Mouse (Mus musculus): ENCODE data around the gene Ly6g6f. TPM values are rescaled to one million over a fixed set of nuclear protein-coding genes. Genes with fewer than 3 reads are reported as not detected.

Ly6g6f gene
- total RNA-seq (2012; rRNA removed) (not detected in 2 replicates), total RNA-seq (2014; rRNA removed) (0.22 and 0.54 TPM in 2 replicates), polyA plus RNA-seq (2012; ENCODE audit: insufficient read length, low read depth) (0.29 and 0.67 TPM in 2 replicates)

- no peak within 1 kb of the TSS for H3K9ac ChIP-seq (ENCODE audit: insufficient read depth, low read depth)
- no peak within 1 kb of the TSS for H3K27ac ChIP-seq (ENCODE audit: insufficient read depth, low read depth)
Measured at GRCm38 (mm10) chr17:35085208-35085865, at the start of gene Ly6g6f. Ly6g6f (minus strand) TSS chr17:35085610.

GRCm38 (mm10) chr17:35134801-35135590 lies 49.6 kb upstream of the Ly6g6f start, which contains the start of gene Bag6:
Bag6 (plus strand) TSS chr17:35135178.
- H3K79me2 ChIP-seq (replicated peaks; ENCODE audit: control insufficient read depth, extremely low read depth, insufficient read depth, poor library complexity, severe bottlenecking): peaks cover 45% of the 10 kb centered on the region
- dilution Hi-C loops (cut with MboI; ENCODE audit: extremely low pct_ligation_motif_present, extremely low pct_unique_long_range_greater_than_20kb, low sequenced_read_pairs) (no loop called here), in situ Hi-C loops (cut with MboI; ENCODE audit: low pct_ligation_motif_present, low pct_unique_long_range_greater_than_20kb, low sequenced_read_pairs) (no loop called here)
- DNase-seq (ENCODE audit: extremely low read depth): peak; percentile 95
- H3K4me1 ChIP-seq (ENCODE audit: control insufficient read depth in 1 of 2, insufficient read depth in 2 of 2): peaks cover 0 to 19% of the 10 kb centered on the region in 2 experiments; a peak in 2 of 4 replicates
- H3K9me3 ChIP-seq (replicated peaks; ENCODE audit: low read length): no peaks in the 10 kb centered on the region
- H3K9ac ChIP-seq (ENCODE audit: insufficient read depth, low read depth): peak within 1 kb of the TSS; percentile 80
- H3K4me3 ChIP-seq (replicated peaks in 1 of 3; ENCODE audit: low read depth in 2 of 3, low read length in 2 of 3, poor library complexity in 1 of 3): peak within 1 kb of the TSS; percentile 83 to 95 (median 91)
- no peaks in the 10 kb centered on the region for H3K27me3 ChIP-seq (replicated peaks)
- H3K36me3 ChIP-seq (replicated peaks in 1 of 2; ENCODE audit: control insufficient read depth in 1 of 2, insufficient read depth in 1 of 2, low read length in 1 of 2): peaks cover 21 to 46% of the 10 kb centered on the region in 2 experiments
- H3K4me2 ChIP-seq (ENCODE audit: insufficient read depth, low read depth, poor library complexity, severe bottlenecking): peak within 1 kb of the TSS; percentile 95
- peak within 1 kb of the TSS; percentile 74 for H3K27ac ChIP-seq (ENCODE audit: insufficient read depth, low read depth)
- TF ChIP-seq POLR2AphosphoS2 (IDR thresholded peaks at IDR 0.05; ENCODE audit: low read depth, low read length): peak; percentile 61; the same call in 1 of the 2 replicates
- TF ChIP-seq BHLHE40 (IDR thresholded peaks at IDR 0.05; ENCODE audit: low read depth, low read length): peak; percentile 30; the same call in 1 of the 2 replicates
- TF ChIP-seq MYC (IDR thresholded peaks at IDR 0.05; ENCODE audit: low read depth, low read length): peak; percentile 91
- TF ChIP-seq USF1 (IDR thresholded peaks at IDR 0.05; ENCODE audit: low read depth, low read length): no peak
- peak; percentile 84 for TF ChIP-seq ELF1 (IDR thresholded peaks at IDR 0.05; ENCODE audit: low read depth, low read length)
- TF ChIP-seq ZNF384 (IDR thresholded peaks at IDR 0.05; ENCODE audit: low read depth, low read length): no peak
- TF ChIP-seq MEF2A (IDR thresholded peaks at IDR 0.05; ENCODE audit: borderline replicate concordance, low read depth, low read length): peak; percentile 74
- no peak; the same call in 1 of the 2 replicates for TF ChIP-seq MAZ (IDR thresholded peaks at IDR 0.05; ENCODE audit: low read depth, low read length)
- TF ChIP-seq SIN3A (IDR thresholded peaks at IDR 0.05; ENCODE audit: low read length): peak; percentile 76; the same call in 1 of the 2 replicates
- TF ChIP-seq E2F4 (IDR thresholded peaks at IDR 0.05; ENCODE audit: insufficient replicate concordance, low read depth, low read length): peak; percentile 94; the same call in 1 of the 2 replicates
- TF ChIP-seq POLR2A (IDR thresholded peaks at IDR 0.05; ENCODE audit: low read depth, low read length): peak; percentile 71
- peak; percentile 90; the same call in 1 of the 2 replicates for TF ChIP-seq KAT2A (IDR thresholded peaks at IDR 0.05; ENCODE audit: insufficient replicate concordance, low read length)
- TF ChIP-seq NRF1 (IDR thresholded peaks at IDR 0.05; ENCODE audit: low read depth, low read length): peak; percentile 92
- TF ChIP-seq CTCF (conservative IDR thresholded peaks at IDR 0.05 in 1 of 2, IDR thresholded peaks at IDR 0.05 in 1 of 2; ENCODE audit: low read depth in 2 of 2, low read length in 2 of 2): peak in 1 of 2 experiments; percentile 42; a peak in 2 of 4 replicates
- peak; percentile 91 for TF ChIP-seq HCFC1 (IDR thresholded peaks at IDR 0.05; ENCODE audit: low read depth, low read length)
- TF ChIP-seq MAX (IDR thresholded peaks at IDR 0.05; ENCODE audit: low read length): peak; percentile 100
- TF ChIP-seq ETS1 (conservative IDR thresholded peaks at IDR 0.05; ENCODE audit: low read depth, low read length): 0 out of 2 replicates have a peak, but pooled peaks have one; percentile 13
- peak; percentile 85 for TF ChIP-seq CHD2 (IDR thresholded peaks at IDR 0.05; ENCODE audit: low read length)
- no peak for TF ChIP-seq JUN (IDR thresholded peaks at IDR 0.05; ENCODE audit: insufficient read depth, low read depth, low read length)
- peak; percentile 80 for TF ChIP-seq TCF12 (IDR thresholded peaks at IDR 0.05; ENCODE audit: low read depth, low read length)
- peak; percentile 33; the same call in 1 of the 2 replicates for TF ChIP-seq ZMIZ1 (IDR thresholded peaks at IDR 0.05; ENCODE audit: low read depth, low read length)
- TF ChIP-seq JUND (conservative IDR thresholded peaks at IDR 0.05; ENCODE audit: low read depth, low read length): peak; percentile 61

More at GRCm38 (mm10) chr17:35085208-35085865, at the start of gene Ly6g6f:
- in situ Hi-C loops (cut with MboI; ENCODE audit: low pct_ligation_motif_present, low pct_unique_long_range_greater_than_20kb, low sequenced_read_pairs): no loop called here
- Histone ChIP-seq H3K4me3 (replicated peaks in 1 of 3; ENCODE audit: low read depth in 2 of 3, low read length in 2 of 3, poor library complexity in 1 of 3) (no peak within 1 kb of the TSS), H3K4me2 (ENCODE audit: insufficient read depth, low read depth, poor library complexity, severe bottlenecking) (no peak within 1 kb of the TSS), H3K9me3 (replicated peaks; ENCODE audit: low read length) (no peaks in the 10 kb centered on the region), H3K36me3 (replicated peaks in 1 of 2; ENCODE audit: control insufficient read depth in 1 of 2, insufficient read depth in 1 of 2, low read length in 1 of 2) (peaks cover 0 to 1% of the 10 kb centered on the region in 2 experiments), H3K79me2 (replicated peaks; ENCODE audit: control insufficient read depth, extremely low read depth, insufficient read depth, poor library complexity, severe bottlenecking) (no peaks in the 10 kb centered on the region; the same call in 1 of the 2 replicates), H3K27me3 (replicated peaks) (peaks cover 17% of the 10 kb centered on the region), H3K4me1 (ENCODE audit: control insufficient read depth in 1 of 2, insufficient read depth in 2 of 2) (peaks cover 11 to 20% of the 10 kb centered on the region in 2 experiments)
- DNase-seq (ENCODE audit: extremely low read depth): no peak
- TF ChIP-seq MEF2A (IDR thresholded peaks at IDR 0.05; ENCODE audit: borderline replicate concordance, low read depth, low read length) (no peak), POLR2AphosphoS2 (IDR thresholded peaks at IDR 0.05; ENCODE audit: low read depth, low read length) (no peak), ETS1 (conservative IDR thresholded peaks at IDR 0.05; ENCODE audit: low read depth, low read length) (no peak), ZKSCAN1 (IDR thresholded peaks at IDR 0.05; ENCODE audit: borderline replicate concordance, low read depth, low read length) (no peak), BHLHE40 (IDR thresholded peaks at IDR 0.05; ENCODE audit: low read depth, low read length) (no peak), EP300 (IDR thresholded peaks at IDR 0.05; ENCODE audit: low read length) (no peak), HCFC1 (IDR thresholded peaks at IDR 0.05; ENCODE audit: low read depth, low read length) (no peak), JUND (conservative IDR thresholded peaks at IDR 0.05; ENCODE audit: low read depth, low read length) (no peak), NRF1 (IDR thresholded peaks at IDR 0.05; ENCODE audit: low read depth, low read length) (no peak), MAX (IDR thresholded peaks at IDR 0.05; ENCODE audit: low read length) (no peak), RAD21 (IDR thresholded peaks at IDR 0.05; ENCODE audit: low read depth, low read length) (no peak), TCF12 (IDR thresholded peaks at IDR 0.05; ENCODE audit: low read depth, low read length) (no peak), CTCF (conservative IDR thresholded peaks at IDR 0.05 in 1 of 2, IDR thresholded peaks at IDR 0.05 in 1 of 2; ENCODE audit: low read depth in 2 of 2, low read length in 2 of 2) (no peak), POLR2A (IDR thresholded peaks at IDR 0.05; ENCODE audit: low read depth, low read length) (no peak), UBTF (IDR thresholded peaks at IDR 0.05; ENCODE audit: low read depth, low read length) (no peak), CHD2 (IDR thresholded peaks at IDR 0.05; ENCODE audit: low read length) (no peak), USF1 (IDR thresholded peaks at IDR 0.05; ENCODE audit: low read depth, low read length) (no peak), TBP (conservative IDR thresholded peaks at IDR 0.05; ENCODE audit: low read depth, low read length) (no peak)
- dilution Hi-C loops (cut with MboI; ENCODE audit: extremely low pct_ligation_motif_present, extremely low pct_unique_long_range_greater_than_20kb, low sequenced_read_pairs): no loop called here
